Mouse (Mus musculus) heart, embryonic 11.5 days (tissue): Measurements from ENCODE around the gene Slpi. TPM values are rescaled to one million over a fixed set of nuclear protein-coding genes. Genes with fewer than 3 reads are reported as not detected.
"Not testable (repeated sequence)": the region's sequence is repeated elsewhere in the genome, so short reads cannot be mapped to it uniquely, and the experiment has no call there.

Experiments
- ATAC-seq: fragments of 200-750 bp; cut with Nextera tagmentation; replicated peaks from 2 replicates; pipeline ENCODE4 v1.8.0; 2017; ENCODE audit warnings: moderate library complexity; ENCODE audit not compliant: insufficient number of reproducible peaks, low FRiP score, low TSS enrichment
- H3K27ac ChIP-seq: fragments of 300-500 bp; sonication (generic); 2 replicates; pipeline ENCODE4 v1.5.1; 2014; ENCODE audit warnings: mild to moderate bottlenecking, low read depth, low read length
- H3K27me3 ChIP-seq: fragments of 300-500 bp; sonication (generic); 2 replicates; pipeline ENCODE4 v1.6.1; 2014; ENCODE audit warnings: mild to moderate bottlenecking, low read length, mixed read lengths; ENCODE audit not compliant: control insufficient read depth, insufficient read depth
- H3K36me3 ChIP-seq: fragments of 300-500 bp; sonication (generic); 2 replicates; pipeline ENCODE4 v1.6.1; 2014; ENCODE audit warnings: mild to moderate bottlenecking, low read length, moderate library complexity, mixed read lengths; ENCODE audit not compliant: control insufficient read depth, insufficient read depth
- H3K4me1 ChIP-seq: fragments of 300-500 bp; sonication (generic); 2 replicates; pipeline ENCODE4 v1.6.1; 2014; ENCODE audit warnings: low read length; ENCODE audit not compliant: control insufficient read depth, insufficient read depth
- H3K4me2 ChIP-seq: fragments of 300-500 bp; sonication (generic); 2 replicates; pipeline ENCODE4 v1.6.1; 2014; ENCODE audit warnings: mild to moderate bottlenecking, moderate library complexity
- H3K4me3 ChIP-seq: fragments of 300-500 bp; sonication (generic); 2 replicates; pipeline ENCODE4 v1.5.1; 2014; ENCODE audit warnings: low read depth, low read length
- H3K9ac ChIP-seq: fragments of 300-500 bp; sonication (generic); 2 replicates; pipeline ENCODE4 v1.6.1; 2014; ENCODE audit warnings: mild to moderate bottlenecking, low read depth, low read length, moderate library complexity
- H3K9me3 ChIP-seq: fragments of 300-500 bp; sonication (generic); replicated peaks from 2 replicates; pipeline ENCODE4 v1.6.1; 2016; ENCODE audit warnings: low read length; ENCODE audit not compliant: control insufficient read depth
- WGBS: fragments of 180-500 bp; shearing (Covaris S2); extraction: QIAGEN DNeasy Blood & Tissue Kit; methylation state at CpG from one replicate; pipeline ENCODE4 v1.1.7; 2014; ENCODE audit not compliant: insufficient replicate concordance; 5-methylcytosine and 5-hydroxymethylcytosine counted together
- microRNA-seq: library from miRNA; unstranded; fragments of <30 nt; microRNA quantifications from one replicate; pipeline ENCODE4, GENCODE M21; 2016; ENCODE audit warnings: borderline number of aligned reads
- polyA plus RNA-seq: library from polyadenylated mRNA; unstranded; fragments of >200 nt; fragmentation: Nextera tagmentation; extraction: Ambion mirVana; gene quantifications from 2 replicates; pipeline ENCODE4 v1.2.1, GENCODE M21; 2014

Slpi gene
- polyA plus RNA-seq, 1 experiment from 2014 or later, result 0.97 TPM

DNA sequence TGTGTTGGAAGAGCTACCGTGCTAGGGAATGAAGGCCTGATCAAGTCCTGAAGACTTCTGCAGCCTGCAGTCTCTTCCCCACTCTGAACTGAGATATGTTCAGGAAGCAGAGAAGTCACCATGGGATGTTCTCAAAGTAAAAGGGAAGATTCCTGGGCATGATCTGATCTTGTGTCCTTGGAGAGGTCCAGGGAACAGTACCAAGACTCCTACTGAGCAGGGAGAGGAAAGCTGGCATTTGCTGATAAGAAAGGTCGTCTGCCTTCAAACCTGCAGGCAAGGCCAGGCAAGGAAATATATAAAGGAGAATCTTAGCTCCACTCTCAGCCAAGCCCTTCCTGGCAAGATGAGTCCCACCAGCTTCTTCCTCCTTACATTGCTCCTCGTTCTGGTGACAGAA is 56.5 kb downstream of the Slpi start, which contains the start of gene Svs5:
Svs5 (plus strand) TSS at position 301 of the 400 bp plus-strand sequence.
- H3K9ac ChIP-seq, H3K4me2 ChIP-seq, H3K4me3 ChIP-seq, H3K27ac ChIP-seq, H3K4me1 ChIP-seq, H3K27me3 ChIP-seq, H3K9me3 ChIP-seq, H3K36me3 ChIP-seq, ATAC-seq: not testable (repeated sequence)
- 51% methylated on average over 3 of the region's 3 CpGs for WGBS

GRCm38 (mm10) chr2:164320983-164321382 is 67.9 kb downstream of the Slpi start:
- WGBS, result 76% methylated on average over 6 of the region's 6 CpGs

DNA sequence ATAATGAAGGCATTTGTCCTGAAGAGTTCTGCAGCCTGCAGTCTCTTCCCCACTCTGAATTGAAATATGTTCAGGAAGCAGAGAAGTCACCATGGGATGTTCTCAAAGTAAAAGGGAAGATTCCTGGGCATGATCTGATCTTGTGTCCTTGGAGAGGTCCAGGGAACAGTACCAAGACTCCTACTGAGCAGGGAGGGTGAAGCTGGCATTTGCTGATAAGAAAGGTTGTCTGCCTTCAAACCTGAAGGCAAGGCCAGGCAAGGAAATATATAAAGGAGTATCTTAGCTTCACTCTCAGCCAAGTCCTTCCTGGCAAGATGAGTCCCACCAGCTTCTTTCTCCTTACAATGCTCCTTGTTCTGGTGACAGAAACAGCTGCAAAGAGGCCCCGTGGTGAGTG is 72.4 kb downstream of the Slpi start, which contains the start of gene Svs6:
Svs6 (plus strand) TSS at position 301 of the 400 bp plus-strand sequence.
- not testable (repeated sequence) for ATAC-seq, H3K27me3 ChIP-seq, H3K36me3 ChIP-seq, H3K4me3 ChIP-seq, H3K9ac ChIP-seq, H3K27ac ChIP-seq, H3K4me1 ChIP-seq, H3K4me2 ChIP-seq, H3K9me3 ChIP-seq
- 62% methylated on average over 1 of the region's 1 CpGs for WGBS

More at GRCm38 (mm10) chr2:164320983-164321382, 67.9 kb downstream of the Slpi start:
- Histone ChIP-seq H3K4me3 (no peak overlapping the region), H3K4me2 (no peak overlapping the region), H3K4me1 (no peaks in the 10 kb centered on the region), H3K9me3 (no peaks in the 10 kb centered on the region), H3K27me3 (no peaks in the 10 kb centered on the region), H3K27ac (no peak overlapping the region), H3K9ac (no peak overlapping the region), H3K36me3 (no peaks in the 10 kb centered on the region)
- no peak for ATAC-seq

- H3K27ac ChIP-seq, H3K4me3 ChIP-seq, H3K9ac ChIP-seq, H3K4me2 ChIP-seq, H3K4me1 ChIP-seq, H3K9me3 ChIP-seq, H3K36me3 ChIP-seq, ATAC-seq, H3K27me3 ChIP-seq: not testable (repeated sequence)
These were observed 73.4 kb downstream of the Slpi start for GRCm38 (mm10) chr2:164315460-164315859.

- Histone ChIP-seq H3K4me2 (no peak overlapping the region), H3K4me3 (no peak overlapping the region), H3K4me1 (no peaks in the 10 kb centered on the region), H3K9me3 (no peaks in the 10 kb centered on the region), H3K27me3 (no peaks in the 10 kb centered on the region), H3K36me3 (no peaks in the 10 kb centered on the region), H3K9ac (no peak overlapping the region), H3K27ac (no peak overlapping the region)
- no peak for ATAC-seq
- 76% methylated on average over 5 of the region's 5 CpGs for WGBS
These were observed 76.3 kb downstream of the Slpi start for GRCm38 (mm10) chr2:164312599-164312998.

Small RNA genes within 50 kb of the gene (microRNA-seq; reads per million reads assigned to microRNA genes)
- not detected for gene Mir7678

Other genes starting within 250 kb of the Slpi start
- 0.13 TPM in 1 of 2 replicates, not detected in the other for gene Kcns1, start 218.0 kb downstream of the Slpi start, polyA plus RNA-seq
- not detected in 2 replicates for gene Wfdc5, start 206.4 kb downstream of the Slpi start, polyA plus RNA-seq
- not detected in 2 replicates for gene Wfdc12, start 198.5 kb downstream of the Slpi start, polyA plus RNA-seq
- not detected in 2 replicates for gene Wfdc15a, start 189.0 kb downstream of the Slpi start, polyA plus RNA-seq
- not detected in 2 replicates for gene Wfdc15b, start 167.4 kb downstream of the Slpi start, polyA plus RNA-seq
- gene Svs2, start 150.6 kb downstream of the Slpi start, polyA plus RNA-seq, result not detected in 2 replicates
- gene Svs3b, start 132.5 kb downstream of the Slpi start, polyA plus RNA-seq, result not detected in 2 replicates
- not detected in 2 replicates for gene Svs4, start 110.6 kb downstream of the Slpi start, polyA plus RNA-seq
- not detected in 2 replicates for gene Svs3a, start 99.8 kb downstream of the Slpi start, polyA plus RNA-seq
- not detected in 2 replicates for gene Svs6, start 72.3 kb downstream of the Slpi start, polyA plus RNA-seq
- gene Svs5, start 56.4 kb downstream of the Slpi start, polyA plus RNA-seq, result not detected in 2 replicates
- 0.06 and 0.19 TPM in 2 replicates for gene Rbpjl, start 14.0 kb upstream of the Slpi start, polyA plus RNA-seq
- 0.34 and 0.77 TPM in 2 replicates for gene Matn4, start 16.1 kb upstream of the Slpi start, polyA plus RNA-seq
- gene Sdc4, start 54.8 kb upstream of the Slpi start, polyA plus RNA-seq, result 33.9 and 34.6 TPM in 2 replicates
- 37.0 and 42.3 TPM in 2 replicates for gene Sys1, start 67.9 kb upstream of the Slpi start, polyA plus RNA-seq
- gene Gm20458, start 71.9 kb upstream of the Slpi start, polyA plus RNA-seq, result 4.8 and 8.4 TPM in 2 replicates
- not detected in 2 replicates for gene Trp53tg5, start 84.6 kb upstream of the Slpi start, polyA plus RNA-seq
- gene Dbndd2, start 97.0 kb upstream of the Slpi start, polyA plus RNA-seq, result 16.5 and 21.9 TPM in 2 replicates
- gene Pigt, start 108.4 kb upstream of the Slpi start, polyA plus RNA-seq, result 63.0 and 66.0 TPM in 2 replicates
- 6.6 and 10.3 TPM in 2 replicates for gene Wfdc2, start 173.3 kb upstream of the Slpi start, polyA plus RNA-seq
- gene Spint3, start 184.4 kb upstream of the Slpi start, polyA plus RNA-seq, result not detected in 2 replicates
- not detected in 2 replicates for gene Wfdc6a, start 196.4 kb upstream of the Slpi start, polyA plus RNA-seq
- gene Eppin, start 204.5 kb upstream of the Slpi start, polyA plus RNA-seq, result not detected in 2 replicates
- not detected in 2 replicates for gene Wfdc6b, start 224.4 kb upstream of the Slpi start, polyA plus RNA-seq
- not detected in 2 replicates for gene Wfdc8, start 224.5 kb upstream of the Slpi start, polyA plus RNA-seq
- gene Wfdc16, start 249.7 kb upstream of the Slpi start, polyA plus RNA-seq, result not detected in 2 replicates